Mouse (Mus musculus): ENCODE data around the gene Prkg1. TPM values are rescaled to one million over a fixed set of nuclear protein-coding genes. Genes with fewer than 3 reads are reported as not detected.

The Prkg1 gene
- total and polyA plus RNA-seq, 3 experiments = 2.2 to 13.6 (median 11.0) TPM

GRCm38 (mm10) chr19:31714900-31715299, 49.9 kb downstream of the Prkg1 start:
- intact Hi-C loops (cut with DNase I) = no loop called here
- Histone ChIP-seq H3K27me3 (ENCODE audit: control insufficient read depth, insufficient read depth, low read length) (no peaks in the 10 kb centered on the region), H3K36me3 (ENCODE audit: control insufficient read depth, insufficient read depth, low read length) (no peaks in the 10 kb centered on the region), H3K4me1 (ENCODE audit: control insufficient read depth, insufficient read depth, low read length) (0 out of 2 replicates have a peak, but pooled peaks cover 2% of the 10 kb centered on the region), H3K27ac (peak overlapping the region; percentile 45), H3K79me2 (replicated peaks; ENCODE audit: control insufficient read depth, insufficient read depth, low read length) (no peaks in the 10 kb centered on the region), H3K9ac (ENCODE audit: low read depth, low read length) (no peak overlapping the region), H3K4me3 (no peak overlapping the region)
- no peak for DNase-seq
- 64% methylated on average over 6 of the region's 6 CpGs for WGBS
- TF ChIP-seq POLR2A (IDR thresholded peaks at IDR 0.05; ENCODE audit: insufficient read depth, low read depth, low read length) = no peak
- no peak for TF ChIP-seq EP300 (IDR thresholded peaks at IDR 0.05; ENCODE audit: insufficient read depth, low read depth, low read length)
- peak; percentile 47 for TF ChIP-seq CTCF (IDR thresholded peaks at IDR 0.05)

GRCm38 (mm10) chr19:31714418-31714817, 50.4 kb downstream of the Prkg1 start:
- no peaks in the 10 kb centered on the region for H3K36me3 ChIP-seq (ENCODE audit: control insufficient read depth, insufficient read depth, low read length)
- no peak overlapping the region for H3K27ac ChIP-seq
- H3K4me1 ChIP-seq (ENCODE audit: control insufficient read depth, insufficient read depth, low read length) = 0 out of 2 replicates have a peak, but pooled peaks cover 2% of the 10 kb centered on the region
- H3K4me3 ChIP-seq = no peak overlapping the region
- H3K27me3 ChIP-seq (ENCODE audit: control insufficient read depth, insufficient read depth, low read length) = no peaks in the 10 kb centered on the region
- H3K79me2 ChIP-seq (replicated peaks; ENCODE audit: control insufficient read depth, insufficient read depth, low read length) = no peaks in the 10 kb centered on the region
- no peak for TF ChIP-seq POLR2A (IDR thresholded peaks at IDR 0.05; ENCODE audit: insufficient read depth, low read depth, low read length)
- no peak for TF ChIP-seq EP300 (IDR thresholded peaks at IDR 0.05; ENCODE audit: insufficient read depth, low read depth, low read length)
- TF ChIP-seq CTCF (IDR thresholded peaks at IDR 0.05) = no peak
- WGBS = 52% methylated on average over 4 of the region's 4 CpGs
- intact Hi-C loops (cut with DNase I) = no loop called here
- no peak overlapping the region for H3K9ac ChIP-seq (ENCODE audit: low read depth, low read length)
- DNase-seq = no peak

DNA sequence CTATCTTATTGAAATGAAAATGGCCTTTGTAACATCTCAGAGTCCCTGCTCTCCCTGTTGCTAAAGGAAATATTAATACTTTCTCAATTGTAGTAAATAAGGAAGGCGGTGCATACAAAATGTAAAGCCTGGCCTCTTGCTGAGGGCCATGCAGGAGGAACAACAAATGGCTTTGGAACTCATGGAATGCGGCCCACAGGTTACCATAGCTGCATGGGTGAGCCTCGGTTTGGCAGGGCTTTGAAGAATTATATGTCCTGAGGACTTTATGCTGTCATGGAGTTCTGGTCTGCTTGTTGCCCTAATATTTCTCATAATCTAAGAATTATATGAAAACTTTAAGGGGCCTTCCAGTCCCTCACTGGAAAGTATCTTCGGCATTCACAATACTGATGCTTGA, 51.5 kb downstream of the Prkg1 start:
- WGBS = 74% methylated on average over 4 of the region's 4 CpGs
- H3K36me3 ChIP-seq (ENCODE audit: control insufficient read depth, insufficient read depth, low read length) = no peaks in the 10 kb centered on the region
- intact Hi-C loops (cut with DNase I) = no loop called here
- no peaks in the 10 kb centered on the region for H3K79me2 ChIP-seq (replicated peaks; ENCODE audit: control insufficient read depth, insufficient read depth, low read length)
- H3K27me3 ChIP-seq (ENCODE audit: control insufficient read depth, insufficient read depth, low read length) = no peaks in the 10 kb centered on the region
- H3K9ac ChIP-seq (ENCODE audit: low read depth, low read length) = no peak overlapping the region
- H3K4me1 ChIP-seq (ENCODE audit: control insufficient read depth, insufficient read depth, low read length) = 0 out of 2 replicates have a peak, but pooled peaks cover 2% of the 10 kb centered on the region
- no peak overlapping the region for H3K4me3 ChIP-seq
- TF ChIP-seq CTCF (IDR thresholded peaks at IDR 0.05) (no peak), POLR2A (IDR thresholded peaks at IDR 0.05; ENCODE audit: insufficient read depth, low read depth, low read length) (no peak), EP300 (IDR thresholded peaks at IDR 0.05; ENCODE audit: insufficient read depth, low read depth, low read length) (no peak)
- no peak for DNase-seq
- no peak overlapping the region for H3K27ac ChIP-seq

GRCm38 (mm10) chr19:31710336-31710735, 54.5 kb downstream of the Prkg1 start:
- Histone ChIP-seq H3K79me2 (replicated peaks; ENCODE audit: control insufficient read depth, insufficient read depth, low read length) (no peaks in the 10 kb centered on the region), H3K4me3 (no peak overlapping the region), H3K27ac (no peak overlapping the region), H3K4me1 (ENCODE audit: control insufficient read depth, insufficient read depth, low read length) (0 out of 2 replicates have a peak, but pooled peaks cover 2% of the 10 kb centered on the region), H3K9ac (ENCODE audit: low read depth, low read length) (no peak overlapping the region), H3K36me3 (ENCODE audit: control insufficient read depth, insufficient read depth, low read length) (no peaks in the 10 kb centered on the region), H3K27me3 (ENCODE audit: control insufficient read depth, insufficient read depth, low read length) (no peaks in the 10 kb centered on the region)
- WGBS = 85% methylated on average over 4 of the region's 4 CpGs
- intact Hi-C loops (cut with DNase I) = no loop called here
- no peak for DNase-seq
- TF ChIP-seq CTCF (IDR thresholded peaks at IDR 0.05) = no peak
- no peak for TF ChIP-seq POLR2A (IDR thresholded peaks at IDR 0.05; ENCODE audit: insufficient read depth, low read depth, low read length)
- TF ChIP-seq EP300 (IDR thresholded peaks at IDR 0.05; ENCODE audit: insufficient read depth, low read depth, low read length) = no peak

DNA sequence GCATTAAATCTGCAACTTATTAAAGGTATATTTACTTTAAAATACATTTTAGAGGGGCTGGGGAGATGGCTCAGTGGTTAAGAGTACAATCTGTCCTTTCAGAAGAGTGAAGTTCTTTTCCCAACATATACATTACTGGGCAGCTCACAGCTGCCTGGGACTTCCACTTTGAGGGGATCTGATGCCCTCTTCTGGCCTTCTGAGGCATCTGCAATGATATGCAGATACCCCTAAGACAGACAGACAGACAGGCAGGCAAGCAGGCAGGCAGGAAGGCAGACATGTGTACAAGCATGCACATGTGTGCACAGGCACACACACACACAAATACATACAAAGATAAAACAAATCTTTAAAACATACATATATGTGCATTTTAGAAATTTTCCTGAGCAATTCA, 60.8 kb downstream of the Prkg1 start:
- H3K27ac ChIP-seq = no peak overlapping the region
- no peak for TF ChIP-seq POLR2A (IDR thresholded peaks at IDR 0.05; ENCODE audit: insufficient read depth, low read depth, low read length)
- peak; percentile 24; the same call in 1 of the 2 replicates for TF ChIP-seq CTCF (IDR thresholded peaks at IDR 0.05)
- TF ChIP-seq EP300 (IDR thresholded peaks at IDR 0.05; ENCODE audit: insufficient read depth, low read depth, low read length) = no peak
- H3K27me3 ChIP-seq (ENCODE audit: control insufficient read depth, insufficient read depth, low read length) = no peaks in the 10 kb centered on the region
- no peaks in the 10 kb centered on the region; the same call in none of the 2 replicates for H3K4me1 ChIP-seq (ENCODE audit: control insufficient read depth, insufficient read depth, low read length)
- no peaks in the 10 kb centered on the region for H3K36me3 ChIP-seq (ENCODE audit: control insufficient read depth, insufficient read depth, low read length)
- no peak for DNase-seq
- intact Hi-C loops (cut with DNase I) = no loop called here
- H3K4me3 ChIP-seq = no peak overlapping the region
- H3K9ac ChIP-seq (ENCODE audit: low read depth, low read length) = no peak overlapping the region
- H3K79me2 ChIP-seq (replicated peaks; ENCODE audit: control insufficient read depth, insufficient read depth, low read length) = no peaks in the 10 kb centered on the region; the same call in 1 of the 2 replicates

- TF ChIP-seq EP300 (IDR thresholded peaks at IDR 0.05; ENCODE audit: insufficient read depth, low read depth, low read length) = no peak
- TF ChIP-seq POLR2A (IDR thresholded peaks at IDR 0.05; ENCODE audit: insufficient read depth, low read depth, low read length) = no peak
- TF ChIP-seq CTCF (IDR thresholded peaks at IDR 0.05) = no peak
- DNase-seq = no peak
- H3K4me3 ChIP-seq = no peak overlapping the region
Observed at GRCm38 (mm10) chr19:31698916-31699315, 65.9 kb downstream of the Prkg1 start.

More at GRCm38 (mm10) chr19:31698916-31699315, 65.9 kb downstream of the Prkg1 start:
- Histone ChIP-seq H3K4me1 (ENCODE audit: control insufficient read depth, insufficient read depth, low read length) (no peaks in the 10 kb centered on the region; the same call in none of the 2 replicates), H3K27ac (no peak overlapping the region), H3K79me2 (replicated peaks; ENCODE audit: control insufficient read depth, insufficient read depth, low read length) (no peaks in the 10 kb centered on the region; the same call in 1 of the 2 replicates), H3K27me3 (ENCODE audit: control insufficient read depth, insufficient read depth, low read length) (no peaks in the 10 kb centered on the region), H3K9ac (ENCODE audit: low read depth, low read length) (no peak overlapping the region), H3K36me3 (ENCODE audit: control insufficient read depth, insufficient read depth, low read length) (no peaks in the 10 kb centered on the region; the same call in 1 of the 2 replicates)
- intact Hi-C loops (cut with DNase I) = no loop called here
- 43% methylated on average over 6 of the region's 6 CpGs for WGBS
